Mouse (Mus musculus) kidney, adult 2 months (tissue): ENCODE data around the gene Plekho1.

Source experiments
- CTCF ChIP-seq: fragments of 200-500 bp; conservative IDR thresholded peaks from 2 replicates; pipeline ENCODE4 v1.5.1; 2011; ENCODE audit warnings: low read depth, mild to moderate bottlenecking, control low read depth, low read length, moderate library complexity, mixed read lengths; ENCODE audit not compliant: insufficient read depth, insufficient read length
- POLR2A ChIP-seq: fragments of 200-500 bp; IDR thresholded peaks from one replicate; pipeline ENCODE4 v1.6.1; 2011; ENCODE audit warnings: low read depth, low read length, control low read depth

- TF ChIP-seq CTCF (no peak), POLR2A (no peak)
These were observed 6.8 kb downstream of the Plekho1 start for GRCm38 (mm10) chr3:95988969-95989368.
